Mouse (Mus musculus): Measurements from ENCODE around the gene Brpf1.

DNA sequence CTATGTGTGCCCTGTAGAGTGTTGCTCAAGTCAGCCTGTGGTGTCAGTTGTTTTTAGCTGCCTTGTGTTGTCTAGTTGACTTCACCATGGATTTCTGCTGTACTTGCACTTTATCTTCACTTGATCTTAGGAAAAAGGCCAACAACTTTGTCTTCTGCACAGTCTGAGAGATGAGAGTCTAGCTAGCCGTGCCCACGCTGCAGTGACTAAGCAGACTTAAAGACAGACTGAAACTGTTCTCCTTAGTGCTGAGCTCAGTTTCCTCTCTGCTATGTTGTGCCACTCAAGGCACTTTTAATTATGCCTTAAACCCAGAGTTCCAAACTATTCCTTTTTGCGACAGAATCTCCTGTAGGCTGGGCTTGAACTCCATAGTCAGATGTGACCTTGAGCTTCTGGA, 9.0 kb downstream of the Brpf1 start:
- TF ChIP-seq CTCF (IDR thresholded peaks at IDR 0.05; ENCODE audit: extremely low read depth, insufficient read length, insufficient replicate concordance, low read depth, low read length): no peak
- no peak for TF ChIP-seq POLR2A (IDR thresholded peaks at IDR 0.05; ENCODE audit: low read depth, low read length)

Data from small intestine, adult 2 months (tissue).